Mouse (Mus musculus) testis, adult 2 months (tissue): ENCODE measurements around the gene Skiv2l. TPM values are rescaled to one million over a fixed set of nuclear protein-coding genes. Genes with fewer than 3 reads are reported as not detected.
"Not testable (repeated sequence)": the region's sequence is repeated elsewhere in the genome, so short reads cannot be mapped to it uniquely, and the experiment has no call there.

Experiments
- H3K27ac ChIP-seq: fragments of 200-500 bp; 2 replicates; pipeline ENCODE4 v1.5.1; 2012; ENCODE audit warnings: low read depth, low read length; ENCODE audit not compliant: control insufficient read depth, insufficient read depth
- H3K27me3 ChIP-seq: fragments of 200-500 bp; 2 replicates; pipeline ENCODE4 v1.6.1; 2012; ENCODE audit warnings: mild to moderate bottlenecking, low read length, moderate library complexity; ENCODE audit not compliant: control insufficient read depth, insufficient read depth
- H3K36me3 ChIP-seq: fragments of 200-500 bp; 2 replicates; pipeline ENCODE4 v1.6.1; 2012; ENCODE audit warnings: mild to moderate bottlenecking, low read length; ENCODE audit not compliant: control insufficient read depth, insufficient read depth
- H3K4me1 ChIP-seq: fragments of 200-500 bp; 2 replicates; pipeline ENCODE4 v1.6.1; 2012; ENCODE audit warnings: low read length; ENCODE audit not compliant: control insufficient read depth, insufficient read depth
- H3K4me3 ChIP-seq: fragments of 200-500 bp; 2 replicates; pipeline ENCODE4 v1.5.1; 2012; ENCODE audit warnings: low read depth, mild to moderate bottlenecking, low read length, moderate library complexity, mixed read lengths; ENCODE audit not compliant: control insufficient read depth
- CTCF ChIP-seq: fragments of 200-500 bp; IDR thresholded peaks from 2 replicates; pipeline ENCODE4 v1.5.1; 2012; ENCODE audit warnings: low read depth, mild to moderate bottlenecking, inconsistent platforms, low read length, moderate library complexity; ENCODE audit not compliant: control insufficient read depth, insufficient read depth, insufficient replicate concordance
- POLR2A ChIP-seq: fragments of 200-500 bp; IDR thresholded peaks from 2 replicates; pipeline ENCODE4 v1.6.1; 2012; ENCODE audit warnings: low read depth, mild to moderate bottlenecking, inconsistent platforms, low read length, moderate library complexity; ENCODE audit not compliant: control insufficient read depth
- polyA plus RNA-seq: library from polyadenylated mRNA; depleted of rRNA; stranded (reverse); fragments of >200 nt; gene quantifications from 2 replicates; pipeline ENCODE4 v1.2.3, GENCODE M21; 2012; rRNA removed

Skiv2l gene
- polyA plus RNA-seq, 1 experiment, result 137 TPM

DNA sequence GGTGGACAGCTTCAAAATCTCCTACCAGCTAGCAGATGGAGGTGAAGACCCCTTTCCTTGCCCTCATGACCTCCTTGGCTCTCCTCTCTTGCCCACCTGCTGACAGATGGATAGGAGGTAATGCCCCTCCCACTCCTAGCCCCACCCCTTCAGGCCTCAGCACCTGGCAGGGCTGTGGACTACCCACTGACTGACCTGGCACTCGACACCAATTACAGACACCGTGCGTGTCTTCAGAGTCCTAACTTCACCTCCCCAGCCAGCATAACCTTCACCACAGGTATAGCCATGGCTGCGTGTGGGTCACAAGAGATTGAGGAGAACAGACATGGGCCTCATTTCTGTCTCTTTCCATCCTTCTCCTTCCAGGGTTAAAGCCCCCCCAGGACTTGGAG, 50.5 kb downstream of the Skiv2l start:
- Histone ChIP-seq H3K4me3 (no peak overlapping the region), H3K27ac (no peak overlapping the region), H3K27me3 (no peaks in the 10 kb centered on the region), H3K4me1 (no peaks in the 10 kb centered on the region), H3K36me3 (no peaks in the 10 kb centered on the region)
- no peak for TF ChIP-seq CTCF
- no peak for TF ChIP-seq POLR2A

DNA sequence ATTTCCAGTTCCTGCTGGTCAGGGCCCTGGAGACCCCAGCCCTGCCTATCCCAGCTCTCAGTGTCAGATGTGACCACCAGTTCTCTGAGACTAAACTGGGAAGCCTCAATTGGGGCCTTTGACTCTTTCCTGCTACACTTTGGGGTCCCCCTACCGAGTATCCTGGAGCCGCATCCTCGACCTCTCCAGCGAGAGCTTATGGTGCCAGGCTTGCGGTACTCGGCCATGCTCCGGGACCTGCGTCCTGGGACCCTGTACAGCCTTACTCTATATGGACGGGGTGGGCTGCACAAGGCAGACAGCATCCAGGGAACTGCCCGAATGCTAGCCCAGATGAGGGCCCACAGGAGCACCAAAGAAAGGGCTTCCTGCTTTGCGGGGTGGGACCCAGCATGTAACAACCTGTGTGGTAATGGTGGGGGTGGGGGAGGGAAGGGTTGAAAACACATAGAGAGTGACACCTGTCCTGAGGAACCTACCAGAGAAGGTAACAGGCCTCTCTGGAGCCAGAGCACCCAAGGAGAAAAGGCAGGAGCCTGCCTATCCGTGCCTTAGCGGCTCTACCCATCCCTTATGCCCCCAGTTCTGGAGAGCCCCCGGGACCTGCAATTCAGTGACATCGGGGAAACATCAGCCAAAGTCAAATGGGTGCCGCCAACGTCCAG, 51.0 kb downstream of the Skiv2l start:
- Histone ChIP-seq H3K27me3 (no peaks in the 10 kb centered on the region), H3K4me1 (no peaks in the 10 kb centered on the region), H3K36me3 (no peaks in the 10 kb centered on the region), H3K4me3 (no peak overlapping the region), H3K27ac (no peak overlapping the region)
- TF ChIP-seq POLR2A, result no peak
- no peak for TF ChIP-seq CTCF

DNA sequence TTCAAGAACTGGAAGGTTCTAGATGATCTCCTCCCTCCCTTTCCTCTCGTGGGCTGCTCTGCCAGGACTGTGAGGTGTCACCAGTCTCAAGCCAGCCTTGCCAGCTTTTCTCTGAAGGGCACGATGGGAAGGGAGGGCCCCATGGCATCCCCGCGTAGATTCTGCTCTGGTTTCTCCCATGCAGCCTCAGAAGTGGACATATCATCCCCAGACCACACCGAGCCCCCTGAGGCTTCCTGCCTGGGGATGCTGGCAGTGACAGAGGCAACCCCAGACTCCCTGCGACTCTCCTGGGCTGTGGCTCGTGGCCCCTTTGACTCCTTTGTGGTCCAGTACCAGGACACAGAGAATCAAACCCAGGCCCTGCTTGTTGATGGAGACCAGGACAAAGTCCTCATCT, 51.9 kb downstream of the Skiv2l start:
- not testable (repeated sequence) for H3K27ac ChIP-seq, H3K36me3 ChIP-seq, H3K4me1 ChIP-seq, H3K4me3 ChIP-seq, H3K27me3 ChIP-seq

DNA sequence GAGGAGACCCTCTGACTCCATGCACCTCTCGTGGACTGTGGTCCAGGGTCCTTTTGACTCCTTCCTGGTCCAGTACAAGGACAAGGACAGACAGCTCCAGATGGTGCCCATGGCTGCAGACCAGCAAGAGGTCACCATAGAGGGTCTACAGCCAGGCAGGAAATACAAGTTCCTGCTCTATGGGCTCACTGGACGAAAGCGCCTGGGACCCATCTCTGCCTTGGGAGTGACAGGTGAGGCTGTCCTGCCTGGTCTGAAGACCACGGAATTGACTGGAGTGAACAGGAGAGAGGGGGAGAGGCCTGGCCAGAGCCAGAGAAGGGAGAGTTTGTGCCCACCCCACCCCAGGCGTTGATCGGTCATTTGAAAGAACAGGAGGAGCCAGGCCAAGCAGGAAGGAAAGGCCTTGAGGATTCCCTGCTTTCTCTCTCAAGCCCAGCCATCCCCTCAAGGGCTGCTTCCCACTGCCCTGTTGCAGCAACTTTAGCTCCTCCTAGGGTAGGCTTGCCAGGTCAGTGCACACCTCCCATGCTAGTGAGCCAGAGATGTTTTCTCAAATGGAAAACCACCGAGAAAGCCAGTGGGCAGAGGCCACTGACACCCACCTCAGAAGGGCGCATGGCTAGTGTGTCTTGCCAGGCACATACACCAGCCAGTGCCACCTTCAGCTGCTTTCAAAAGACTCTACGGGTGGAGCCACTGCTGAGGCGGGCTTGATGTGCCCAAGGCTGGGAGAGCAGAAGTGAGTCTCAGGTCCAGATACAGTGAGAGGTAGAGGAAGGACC, 52.6 kb downstream of the Skiv2l start:
- H3K36me3 ChIP-seq, H3K4me1 ChIP-seq, H3K27ac ChIP-seq, H3K4me3 ChIP-seq, H3K27me3 ChIP-seq: not testable (repeated sequence)

DNA sequence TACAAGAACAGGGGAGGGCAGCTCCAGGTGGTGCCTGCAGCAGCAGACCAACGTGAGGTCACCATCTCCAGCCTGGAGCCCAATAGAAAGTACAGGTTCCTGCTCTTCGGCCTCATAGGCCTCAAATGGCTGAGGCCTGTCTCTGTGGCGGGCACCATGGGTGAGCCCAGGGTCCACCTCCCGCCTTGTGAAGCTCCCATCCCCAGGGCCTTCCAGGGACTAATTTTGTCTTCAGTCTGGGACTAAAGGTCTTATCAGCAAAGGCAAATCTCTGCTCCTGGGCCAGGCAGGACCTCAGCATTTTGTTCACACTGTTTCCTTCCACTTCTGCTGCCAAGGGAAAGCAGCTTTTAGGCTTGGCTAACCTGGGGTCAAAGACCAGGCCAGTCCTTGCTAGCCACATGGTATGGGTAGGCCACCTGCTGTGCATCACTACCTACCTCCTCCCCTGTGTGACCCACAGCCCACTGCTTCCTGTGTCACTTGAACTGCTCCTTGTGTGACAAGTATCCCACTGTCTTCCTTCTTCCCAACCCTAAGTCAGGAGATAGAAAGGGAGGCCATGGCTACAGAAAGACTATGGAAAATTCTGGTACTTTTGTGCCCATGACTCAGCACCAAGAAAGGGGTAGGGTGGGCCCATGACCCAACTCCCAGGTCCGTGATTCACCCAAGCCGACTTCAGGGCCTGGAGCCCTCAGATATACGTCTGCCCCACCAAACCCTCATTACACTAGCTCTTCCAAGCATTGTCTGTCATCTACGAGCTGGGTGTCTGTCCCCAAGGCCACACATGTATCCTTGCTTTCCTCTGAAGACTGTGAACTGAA, 53.5 kb downstream of the Skiv2l start:
- no peaks in the 10 kb centered on the region for H3K27me3 ChIP-seq
- H3K36me3 ChIP-seq, result no peaks in the 10 kb centered on the region
- H3K4me3 ChIP-seq, result no peak overlapping the region
- TF ChIP-seq CTCF (no peak), POLR2A (no peak)
- H3K4me1 ChIP-seq, result no peaks in the 10 kb centered on the region
- H3K27ac ChIP-seq, result no peak overlapping the region

DNA sequence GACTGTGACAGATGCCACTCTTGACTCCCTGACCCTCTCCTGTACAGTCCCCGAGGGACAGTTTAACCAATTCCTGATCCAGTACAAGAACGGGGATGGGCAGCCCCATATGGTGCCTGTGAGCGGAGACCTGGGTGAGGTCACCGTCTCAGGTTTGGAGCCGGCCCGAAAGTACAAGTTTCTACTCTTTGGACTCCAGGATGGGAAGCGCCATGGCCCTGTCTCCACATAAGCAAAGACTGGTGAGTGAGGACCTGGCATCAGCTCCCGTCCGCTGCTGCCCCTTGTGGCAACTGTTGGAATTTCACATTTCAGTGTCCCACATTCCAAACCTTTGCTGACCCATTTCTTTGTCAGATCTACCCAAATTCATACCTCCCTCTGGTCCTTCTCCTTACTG, 54.4 kb downstream of the Skiv2l start:
- TF ChIP-seq POLR2A, result no peak
- peak; percentile 57; the same call in 1 of the 2 replicates for TF ChIP-seq CTCF

DNA sequence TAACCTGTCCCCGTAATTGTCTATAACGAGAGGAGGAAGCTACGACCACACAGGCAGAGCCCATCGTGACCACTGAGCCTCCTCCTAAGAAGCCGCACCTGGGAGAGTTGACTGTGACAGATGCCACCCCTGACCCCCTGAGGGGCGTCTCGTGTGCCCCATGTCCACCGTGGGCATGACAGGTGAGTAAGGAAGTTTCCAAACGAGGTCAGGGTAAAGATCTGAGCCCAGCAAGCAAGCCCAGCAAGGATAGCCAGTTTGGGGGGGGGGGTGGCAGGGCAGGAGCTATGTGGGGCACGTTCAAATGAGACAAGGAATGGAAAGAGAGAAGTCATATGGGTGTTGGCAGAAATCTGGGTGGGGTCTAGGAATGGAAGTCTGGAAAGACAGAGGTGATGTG, 55.0 kb downstream of the Skiv2l start:
- Histone ChIP-seq H3K36me3 (no peaks in the 10 kb centered on the region), H3K4me1 (no peaks in the 10 kb centered on the region), H3K27me3 (no peaks in the 10 kb centered on the region), H3K27ac (no peak overlapping the region), H3K4me3 (no peak overlapping the region)
- no peak for TF ChIP-seq POLR2A
- no peak for TF ChIP-seq CTCF

More for the DNA sequence above, 54.4 kb downstream of the Skiv2l start:
- H3K36me3 ChIP-seq, result no peaks in the 10 kb centered on the region
- no peaks in the 10 kb centered on the region for H3K4me1 ChIP-seq
- no peak overlapping the region for H3K4me3 ChIP-seq
- H3K27ac ChIP-seq, result no peak overlapping the region
- no peaks in the 10 kb centered on the region for H3K27me3 ChIP-seq

Other genes starting within 250 kb of the Skiv2l start
- gene Rnf5, start 246.5 kb downstream of the Skiv2l start, polyA plus RNA-seq, result 56.6 and 63.4 TPM in 2 replicates
- gene Agpat1, start 245.9 kb downstream of the Skiv2l start, polyA plus RNA-seq, result 891 and 908 TPM in 2 replicates
- gene Egfl8, start 234.2 kb downstream of the Skiv2l start, polyA plus RNA-seq, result 0.53 and 0.54 TPM in 2 replicates
- gene Ppt2, start 221.7 kb downstream of the Skiv2l start, polyA plus RNA-seq, result 15.9 and 20.2 TPM in 2 replicates
- 1.5 and 1.6 TPM in 2 replicates for gene Prrt1, start 220.7 kb downstream of the Skiv2l start, polyA plus RNA-seq
- gene Fkbpl, start 205.4 kb downstream of the Skiv2l start, polyA plus RNA-seq, result 156 and 172 TPM in 2 replicates
- 27.9 and 28.4 TPM in 2 replicates for gene Atf6b, start 203.1 kb downstream of the Skiv2l start, polyA plus RNA-seq
- 0.77 and 1.9 TPM in 2 replicates for gene Tnxb, start 179.7 kb downstream of the Skiv2l start, polyA plus RNA-seq
- 15.0 and 17.6 TPM in 2 replicates for gene C4b, start 106.3 kb downstream of the Skiv2l start, polyA plus RNA-seq
- gene Cyp21a1, start 45.6 kb downstream of the Skiv2l start, polyA plus RNA-seq, result 1.1 and 1.4 TPM in 2 replicates
- gene Stk19, start 13.3 kb downstream of the Skiv2l start, polyA plus RNA-seq, result 41.3 and 46.3 TPM in 2 replicates
- gene Dxo, start 13.2 kb downstream of the Skiv2l start, polyA plus RNA-seq, result 51.3 and 61.0 TPM in 2 replicates
- 173 and 180 TPM in 2 replicates for gene Nelfe, start 181 bp upstream of the Skiv2l start, polyA plus RNA-seq
- gene Cfb, start 12.3 kb upstream of the Skiv2l start, polyA plus RNA-seq, result 1.1 and 1.2 TPM in 2 replicates
- gene Zbtb12, start 29.3 kb upstream of the Skiv2l start, polyA plus RNA-seq, result 4.0 and 4.7 TPM in 2 replicates
- gene Gm20547, start 31.8 kb upstream of the Skiv2l start, polyA plus RNA-seq, result not detected in 2 replicates
- 14.8 and 15.3 TPM in 2 replicates for gene C2, start 48.1 kb upstream of the Skiv2l start, polyA plus RNA-seq
- 344 and 384 TPM in 2 replicates for gene Ehmt2, start 48.3 kb upstream of the Skiv2l start, polyA plus RNA-seq
- 0.52 and 2.2 TPM in 2 replicates for gene Slc44a4, start 64.3 kb upstream of the Skiv2l start, polyA plus RNA-seq
- 4.1 and 7.9 TPM in 2 replicates for gene Neu1, start 81.0 kb upstream of the Skiv2l start, polyA plus RNA-seq
- 2.6 and 5.2 TPM in 2 replicates for gene Hspa1b, start 109.0 kb upstream of the Skiv2l start, polyA plus RNA-seq
- gene Gm20481, start 119.7 kb upstream of the Skiv2l start, polyA plus RNA-seq, result not detected in 2 replicates
- 4.4 and 5.5 TPM in 2 replicates for gene Hspa1a, start 121.9 kb upstream of the Skiv2l start, polyA plus RNA-seq
- 718 and 731 TPM in 2 replicates for gene Hspa1l, start 122.5 kb upstream of the Skiv2l start, polyA plus RNA-seq
- 480 and 579 TPM in 2 replicates for gene Lsm2, start 131.7 kb upstream of the Skiv2l start, polyA plus RNA-seq
- gene Vars, start 150.8 kb upstream of the Skiv2l start, polyA plus RNA-seq, result 261 and 309 TPM in 2 replicates
- gene Vwa7, start 166.4 kb upstream of the Skiv2l start, polyA plus RNA-seq, result 0.65 and 0.84 TPM in 2 replicates
- gene Sapcd1, start 177.8 kb upstream of the Skiv2l start, polyA plus RNA-seq, result 3.5 and 3.8 TPM in 2 replicates
- 19.3 and 20.4 TPM in 2 replicates for gene Msh5, start 196.5 kb upstream of the Skiv2l start, polyA plus RNA-seq
- gene Clic1, start 199.8 kb upstream of the Skiv2l start, polyA plus RNA-seq, result 24.1 and 24.8 TPM in 2 replicates
- gene Ddah2, start 208.8 kb upstream of the Skiv2l start, polyA plus RNA-seq, result 11.1 and 14.4 TPM in 2 replicates
- gene Ly6g6c, start 215.2 kb upstream of the Skiv2l start, polyA plus RNA-seq, result 117 and 146 TPM in 2 replicates
- gene Mpig6b, start 216.0 kb upstream of the Skiv2l start, polyA plus RNA-seq, result 3.4 and 3.7 TPM in 2 replicates
- 0.78 and 0.95 TPM in 2 replicates for gene Ly6g6e, start 226.7 kb upstream of the Skiv2l start, polyA plus RNA-seq
- 0.85 and 0.99 TPM in 2 replicates for gene Ly6g6d, start 227.9 kb upstream of the Skiv2l start, polyA plus RNA-seq
- gene Ly6g6f, start 235.4 kb upstream of the Skiv2l start, polyA plus RNA-seq, result 1.1 and 1.2 TPM in 2 replicates
- 121 and 141 TPM in 2 replicates for gene Abhd16a, start 239.1 kb upstream of the Skiv2l start, polyA plus RNA-seq